Mouse (Mus musculus): ENCODE data around the gene Tgfb3. TPM values are rescaled to one million over a fixed set of nuclear protein-coding genes. Genes with fewer than 3 reads are reported as not detected.

The Tgfb3 gene
- 23.6 and 35.5 TPM in 2 replicates for polyA plus RNA-seq (2012; rRNA removed; ENCODE audit: low replicate concordance)

DNA sequence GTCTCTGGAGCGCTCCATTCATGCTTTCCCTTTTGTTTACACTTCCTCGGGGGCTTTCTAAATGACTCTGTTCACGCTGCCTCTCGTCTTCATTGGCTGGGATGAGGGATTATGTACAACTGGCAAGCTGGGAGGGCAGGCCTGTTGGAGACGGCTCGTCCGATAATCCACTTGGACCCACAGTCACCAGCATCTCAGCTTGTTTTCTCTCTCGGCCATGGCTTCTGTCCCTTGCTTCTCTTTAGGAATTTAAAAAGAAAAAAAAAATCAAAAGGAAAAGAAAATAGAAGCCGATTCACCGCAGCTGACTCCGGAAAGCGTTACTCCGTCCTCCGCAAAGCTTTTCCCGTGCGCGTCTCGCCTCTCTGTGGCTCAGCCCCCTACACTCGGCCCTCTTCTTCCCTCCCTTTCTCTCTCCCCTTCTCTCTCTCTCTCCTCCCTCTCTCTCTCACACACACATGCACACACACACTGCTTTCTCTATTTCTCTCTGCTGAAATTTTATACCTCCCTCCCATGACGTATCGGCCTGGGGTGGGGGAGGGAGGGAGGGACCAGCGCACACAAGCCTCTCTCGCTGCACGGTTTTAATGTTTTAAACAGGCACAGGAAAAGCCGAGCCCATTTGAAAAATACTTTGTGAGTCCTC lies at the start of gene Tgfb3:
Gene Tgfb3 (minus strand): TSS at position 489 of the 649 bp plus-strand sequence.

DNA sequence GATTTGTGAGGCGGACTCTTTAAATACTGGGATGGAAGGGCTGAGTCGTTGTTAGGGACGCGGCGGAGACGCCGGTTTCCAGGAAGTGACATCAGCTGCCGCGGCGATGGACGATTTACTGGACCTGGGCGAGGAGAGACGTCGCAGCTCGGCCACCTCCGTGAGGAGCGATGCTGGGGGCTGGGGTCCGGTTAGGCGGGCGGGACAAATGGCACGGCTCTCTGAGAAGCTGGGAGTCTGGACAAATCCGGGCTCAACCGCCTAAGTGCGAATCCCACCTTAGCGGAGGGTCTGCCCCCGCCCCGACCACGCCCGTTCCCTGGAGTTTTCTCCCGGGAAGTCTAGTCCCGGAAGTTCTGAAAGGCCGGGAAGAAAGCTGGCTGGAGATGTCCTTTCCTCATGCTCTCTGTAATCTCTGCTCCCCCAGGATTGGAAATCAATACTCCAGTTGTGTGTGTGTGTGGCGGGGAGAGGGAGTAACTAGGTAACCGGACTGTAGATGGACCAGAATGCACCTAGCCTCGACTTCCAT lies 3.7 kb upstream of the Tgfb3 start, which contains the start of gene Ift43:
Gene Ift43 (plus strand): TSS at position 61 of the 532 bp plus-strand sequence.

Other genes starting within 250 kb of the Tgfb3 start
- gene Ift43, start 3.5 kb upstream of the Tgfb3 start, polyA plus RNA-seq (2012; rRNA removed; ENCODE audit: low replicate concordance) = 28.2 and 38.1 TPM in 2 replicates
- 10.1 and 15.0 TPM in 2 replicates for gene Gpatch2l, start 162.8 kb upstream of the Tgfb3 start, polyA plus RNA-seq (2012; rRNA removed; ENCODE audit: low replicate concordance)

All from subcutaneous adipose tissue, adult 2 months (tissue).